Mouse (Mus musculus): ENCODE results near the gene Suclg2. TPM values are rescaled to one million over a fixed set of nuclear protein-coding genes. Genes with fewer than 3 reads are reported as not detected.

The Suclg2 gene
- 7.9 and 8.0 TPM in 2 replicates for total RNA-seq (2015; ENCODE audit: low replicate concordance)
- 9.5 and 37.1 TPM in 2 replicates for total RNA-seq (2017; ENCODE audit: low replicate concordance)

DNA sequence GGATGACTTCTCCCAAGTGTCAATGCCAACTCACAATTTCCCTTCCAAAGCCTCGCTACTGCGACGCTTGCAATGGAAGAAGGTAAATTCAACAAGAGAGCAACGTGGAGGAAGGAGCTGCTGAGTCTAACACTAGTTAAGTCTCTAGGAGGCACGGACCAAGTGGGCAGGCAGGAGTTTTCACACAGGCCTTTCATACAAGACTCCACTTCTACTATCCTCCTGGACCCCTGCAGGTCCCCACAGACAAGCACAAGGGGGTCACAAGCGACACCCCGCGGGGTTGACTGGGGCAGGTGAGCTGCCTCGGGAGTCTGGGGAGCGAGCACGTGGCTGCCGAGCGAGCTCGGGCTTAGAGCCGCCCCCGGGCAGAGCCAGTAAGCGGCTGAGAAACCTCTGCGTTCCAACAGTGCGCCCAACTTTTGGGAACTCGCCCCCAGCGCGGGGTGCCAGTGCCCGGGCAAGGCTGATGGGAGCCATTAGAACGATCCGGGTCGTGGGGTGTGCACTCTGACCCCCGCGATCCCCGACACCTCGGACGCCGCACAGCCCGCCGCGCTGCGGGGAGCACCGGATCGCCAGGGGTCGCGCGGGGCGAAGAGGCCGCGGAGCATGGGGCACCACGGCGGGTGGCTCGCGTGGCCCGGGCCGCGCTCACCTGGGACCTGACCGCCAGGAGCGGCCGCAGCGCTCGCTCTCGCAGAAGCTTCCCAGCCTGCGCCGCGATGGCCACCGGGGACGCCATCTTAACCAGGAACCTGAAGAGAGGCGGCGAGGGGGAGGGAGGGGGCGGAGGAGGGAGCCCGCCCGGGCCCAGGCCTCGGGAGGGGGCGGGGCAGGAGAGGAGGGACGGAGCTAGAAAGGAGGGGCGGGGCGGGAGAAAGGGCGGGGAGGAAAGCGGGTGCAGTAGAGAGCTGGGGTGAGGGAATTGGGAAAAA, at the start of gene Suclg2:
TSS of gene Suclg2 (minus strand) at position 770 of the 938 bp plus-strand sequence.
- peak; percentile 87 for ATAC-seq (replicated peaks; ENCODE audit: low FRiP score, poor library complexity, severe bottlenecking)

DNA sequence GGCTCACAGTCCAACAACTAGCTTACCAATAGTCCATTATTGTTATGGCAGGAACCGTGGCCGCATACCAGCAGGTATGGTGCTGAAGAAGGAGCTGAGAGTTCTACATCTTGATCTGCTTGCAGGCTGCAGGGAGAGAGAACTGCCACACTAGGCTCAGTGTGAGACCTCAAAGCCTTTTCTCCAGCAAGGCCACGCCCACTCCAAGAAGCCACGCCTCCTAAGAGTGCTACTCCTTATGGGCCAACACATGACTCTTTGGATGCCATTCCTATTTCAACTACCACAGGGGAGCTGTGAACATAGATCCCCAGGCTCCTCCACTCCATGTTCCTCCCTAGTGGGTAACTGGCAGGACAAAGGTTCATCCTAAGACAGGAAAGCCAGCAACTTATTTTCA, 48.0 kb upstream of the Suclg2 start:
- no peak for ATAC-seq (replicated peaks; ENCODE audit: low FRiP score, poor library complexity, severe bottlenecking)

DNA sequence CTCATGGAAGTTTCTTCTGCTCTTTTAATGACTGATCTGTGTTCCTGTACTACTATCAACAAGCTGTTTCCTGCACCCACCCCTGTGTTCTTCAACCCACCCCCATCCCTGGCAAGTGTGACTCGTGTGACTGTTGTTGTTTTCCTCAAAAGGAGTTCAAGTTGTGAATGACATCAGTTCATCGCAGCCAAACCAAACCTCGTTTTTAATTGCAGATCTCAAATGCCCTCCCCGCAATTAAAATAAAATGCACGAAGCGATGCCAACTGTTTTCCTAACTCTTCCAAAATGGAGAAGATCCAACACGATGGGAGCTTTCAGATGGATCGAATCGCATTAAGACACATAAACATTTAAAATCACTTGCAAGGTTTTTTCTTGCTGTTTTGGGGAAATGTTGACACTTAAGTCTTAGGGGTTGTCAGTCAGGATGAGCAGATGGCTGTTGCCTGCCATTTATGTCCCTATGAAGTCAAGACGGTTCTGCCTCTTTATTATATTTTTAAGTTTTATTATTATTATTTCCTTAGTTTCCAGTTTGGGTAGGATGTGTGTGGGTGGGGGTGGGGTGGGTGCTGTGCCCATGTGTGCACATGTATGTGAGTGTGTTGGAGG, 41.1 kb upstream of the Suclg2 start:
- no peak for ATAC-seq (replicated peaks; ENCODE audit: low FRiP score, poor library complexity, severe bottlenecking)

DNA sequence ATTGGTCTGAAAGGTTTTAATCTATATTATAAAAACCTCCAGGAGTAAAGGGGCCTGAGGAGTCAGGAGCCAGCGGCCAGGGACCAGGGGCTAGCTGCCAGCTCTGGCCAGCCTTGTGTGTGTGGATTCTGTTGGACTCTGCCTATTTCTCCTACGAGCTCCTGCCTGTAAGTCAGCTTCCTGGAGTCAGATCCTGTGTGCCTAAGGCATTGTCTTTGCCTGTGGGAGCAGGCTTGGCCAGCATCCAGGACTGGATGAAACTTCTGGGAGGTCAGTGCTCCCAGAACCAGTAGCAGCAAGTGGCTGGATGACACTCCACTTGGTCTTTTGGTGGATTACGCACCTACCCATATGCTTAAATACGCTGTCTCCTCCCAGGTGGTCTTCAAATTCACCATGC, 23.8 kb upstream of the Suclg2 start:
- ATAC-seq (replicated peaks; ENCODE audit: low FRiP score, poor library complexity, severe bottlenecking): no peak

DNA sequence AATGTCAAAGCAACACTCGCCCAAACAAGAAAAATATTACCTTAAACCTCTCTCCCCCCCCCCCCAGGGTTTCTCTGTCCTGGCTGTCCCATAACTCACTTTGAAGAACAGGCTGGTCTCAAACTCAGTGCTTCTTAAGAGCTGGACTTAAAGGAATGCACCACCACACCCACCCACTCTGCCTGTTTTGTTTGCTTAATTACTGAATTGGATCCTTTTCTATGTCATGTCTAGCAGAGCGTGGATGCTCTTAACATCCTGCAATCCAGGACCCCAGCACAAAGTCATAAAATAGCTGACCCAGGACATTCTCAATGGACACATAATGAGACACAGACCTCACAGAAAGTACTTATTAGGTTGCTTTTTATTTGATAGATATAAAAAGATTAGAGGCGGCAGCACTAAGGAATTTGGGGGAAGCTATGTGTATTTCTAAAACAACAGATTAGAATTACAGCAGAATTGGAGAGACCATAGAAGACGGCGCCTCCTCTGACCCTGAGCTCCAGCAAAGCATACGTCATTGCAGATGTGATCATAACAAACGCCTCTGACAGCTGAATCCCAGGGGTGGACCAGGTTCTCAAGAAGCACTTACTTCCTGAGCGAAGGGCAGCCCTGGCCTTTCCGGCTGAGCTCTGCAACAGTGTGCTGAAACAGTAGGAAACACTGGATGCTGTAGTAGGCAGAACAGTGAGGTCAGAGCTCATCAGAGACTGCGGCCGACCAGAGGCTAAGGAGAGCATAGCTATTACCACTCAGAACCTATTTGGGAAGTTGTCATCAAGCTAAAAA, 13.2 kb upstream of the Suclg2 start:
- ATAC-seq (replicated peaks; ENCODE audit: low FRiP score, poor library complexity, severe bottlenecking): no peak

DNA sequence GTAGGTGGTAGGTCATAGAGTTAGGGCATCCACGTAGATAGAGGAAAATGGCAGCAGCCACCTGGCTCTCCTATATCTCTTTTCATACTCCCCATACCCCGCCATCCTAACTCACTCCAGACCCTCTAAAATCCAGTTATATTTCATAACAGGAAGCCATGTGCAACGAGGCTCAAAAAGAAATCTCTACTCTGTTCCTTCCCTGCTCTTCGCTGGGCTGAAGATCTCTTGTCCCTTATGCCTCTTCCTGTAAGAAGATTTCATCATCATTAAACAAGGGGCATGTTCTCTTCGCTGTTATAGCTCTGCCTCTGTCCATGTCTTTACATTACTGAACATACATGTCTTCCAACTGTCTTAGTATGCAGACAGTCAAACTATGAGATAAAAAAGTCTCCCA, 10.8 kb upstream of the Suclg2 start:
- ATAC-seq (replicated peaks; ENCODE audit: low FRiP score, poor library complexity, severe bottlenecking): no peak

DNA sequence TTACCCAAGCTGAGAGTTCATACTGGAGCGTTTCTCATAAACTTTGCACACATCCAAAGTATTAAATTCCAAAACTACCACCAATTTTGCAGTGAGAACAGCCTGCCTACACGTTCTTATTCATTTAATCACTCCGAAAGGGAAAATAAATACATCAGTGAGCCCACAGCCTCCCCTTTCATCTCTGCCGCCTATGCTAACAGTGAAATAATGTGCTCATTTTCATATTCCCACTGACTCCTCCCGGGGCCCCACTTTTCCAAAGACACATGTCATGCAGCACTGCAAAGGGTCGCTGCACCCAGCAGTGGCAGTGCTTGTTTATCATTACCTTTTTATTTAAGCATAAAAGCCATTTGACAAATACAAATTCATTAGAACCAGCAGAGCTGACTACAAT, 6.7 kb upstream of the Suclg2 start:
- no peak for ATAC-seq (replicated peaks; ENCODE audit: low FRiP score, poor library complexity, severe bottlenecking)

DNA sequence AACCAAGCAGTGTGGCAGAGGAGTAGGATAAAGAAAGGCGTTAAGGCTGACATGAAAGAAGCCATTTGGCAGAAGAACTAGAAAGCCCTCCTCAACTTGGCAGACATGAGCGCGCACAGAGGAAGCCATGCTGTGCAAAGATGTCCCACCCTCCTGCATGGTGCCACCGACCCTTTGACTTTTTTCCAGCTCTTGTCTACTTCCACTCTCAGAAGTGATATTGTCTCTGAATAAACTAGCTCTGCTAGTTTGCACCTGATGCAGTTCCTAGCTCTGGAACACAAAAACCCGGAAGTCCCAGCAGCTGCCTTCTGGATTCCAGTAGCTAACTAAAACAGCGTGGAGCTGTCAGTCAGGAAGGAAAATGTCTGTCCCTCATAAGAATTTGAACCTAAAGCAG, 4.8 kb upstream of the Suclg2 start:
- ATAC-seq (replicated peaks; ENCODE audit: low FRiP score, poor library complexity, severe bottlenecking): no peak

DNA sequence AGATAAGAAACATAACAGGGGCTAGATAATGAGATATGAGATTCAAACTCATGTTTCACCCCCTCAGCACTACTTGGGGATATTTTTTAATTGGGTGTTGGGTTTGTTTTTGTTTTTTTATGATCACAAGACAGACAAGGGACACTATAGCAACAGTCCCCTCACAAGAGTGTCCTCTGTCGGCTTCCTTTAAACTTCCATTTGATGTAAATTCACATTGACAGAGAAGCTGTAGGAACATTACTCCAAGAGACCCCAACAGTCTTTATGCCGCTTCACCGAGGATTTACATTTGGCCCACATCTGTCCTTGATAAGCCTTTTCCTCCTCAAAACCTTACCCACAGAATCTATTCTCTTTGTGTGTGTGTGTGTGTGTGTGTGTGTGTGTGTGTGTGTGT, 1.2 kb upstream of the Suclg2 start:
- ATAC-seq (replicated peaks; ENCODE audit: low FRiP score, poor library complexity, severe bottlenecking): no peak

DNA sequence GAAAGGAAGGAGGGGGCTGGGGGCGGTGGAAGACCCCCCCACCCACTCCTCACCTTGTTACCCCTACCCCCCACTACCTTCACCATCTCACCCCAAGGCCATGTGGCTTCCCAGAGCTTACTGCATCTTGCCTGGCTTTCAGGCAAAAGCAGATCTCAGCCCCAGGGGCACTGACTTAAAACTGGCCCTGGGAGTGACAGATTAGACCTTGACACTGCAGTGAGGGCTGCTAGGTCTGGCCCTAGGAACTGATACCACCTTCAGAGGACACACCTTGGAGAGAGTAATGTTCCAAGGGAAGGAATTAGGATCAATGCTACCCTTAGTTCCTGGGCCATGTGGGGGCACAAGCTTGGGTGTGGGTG, 351 bp upstream of the Suclg2 start:
- no peak for ATAC-seq (replicated peaks; ENCODE audit: low FRiP score, poor library complexity, severe bottlenecking)

DNA sequence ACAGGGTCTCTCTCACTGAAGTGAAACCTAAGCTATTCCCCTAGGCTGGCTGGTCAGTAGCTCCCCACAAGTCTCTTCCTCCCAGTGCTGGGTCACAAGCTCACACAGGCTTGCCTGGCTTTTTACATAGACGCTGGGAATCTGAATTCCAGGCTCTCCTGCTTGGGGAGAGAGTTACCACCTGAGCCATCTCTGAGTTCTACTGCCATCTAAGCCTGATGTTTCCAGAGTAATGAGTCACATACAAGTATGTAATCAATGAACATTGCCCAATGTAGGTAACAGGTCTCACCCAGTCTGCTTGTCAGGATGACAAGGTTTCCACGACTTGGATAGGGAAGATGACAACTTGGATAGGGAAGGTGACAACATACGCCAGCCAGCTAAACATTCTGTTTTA, 1.5 kb downstream of the Suclg2 start:
- no peak for ATAC-seq (replicated peaks; ENCODE audit: low FRiP score, poor library complexity, severe bottlenecking)

DNA sequence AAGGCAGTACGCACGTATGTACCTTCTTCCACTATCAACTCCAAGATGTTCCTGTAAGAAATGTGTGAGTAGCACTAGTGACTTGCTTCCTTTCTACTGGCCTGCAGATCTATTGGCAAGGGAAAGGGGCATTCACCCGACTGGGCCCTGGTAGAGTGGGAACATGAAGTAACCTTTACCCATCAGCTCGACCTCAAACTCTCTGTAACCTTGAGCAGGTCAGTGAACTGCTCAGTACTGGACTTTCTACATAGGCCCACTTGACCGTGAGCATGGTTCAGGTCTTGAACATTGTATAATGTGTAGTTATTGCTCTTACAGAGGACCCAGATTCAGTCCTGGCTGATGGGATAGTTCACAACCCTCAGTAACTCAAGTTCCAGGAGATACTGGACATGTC, 2.1 kb downstream of the Suclg2 start:
- ATAC-seq (replicated peaks; ENCODE audit: low FRiP score, poor library complexity, severe bottlenecking): no peak

DNA sequence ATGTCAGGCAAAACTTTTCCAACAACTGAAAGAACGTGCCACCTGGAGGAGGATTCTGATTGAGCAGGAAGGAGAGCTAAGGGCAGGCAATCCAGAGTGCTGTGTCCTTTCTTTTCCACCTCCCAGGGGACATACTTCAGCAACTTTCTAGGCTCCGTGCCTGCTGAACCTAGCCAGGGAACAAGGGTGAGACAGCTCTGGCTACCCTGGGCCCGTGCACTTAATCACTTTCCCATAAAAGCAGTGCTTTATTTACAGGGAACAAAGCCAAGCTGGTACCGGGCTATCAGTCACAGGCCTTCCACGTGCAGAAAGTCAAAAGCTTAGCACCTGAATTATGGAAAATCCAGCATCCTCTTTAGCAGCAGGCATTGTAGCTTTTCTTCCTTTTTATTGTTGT, 5.4 kb downstream of the Suclg2 start:
- ATAC-seq (replicated peaks; ENCODE audit: low FRiP score, poor library complexity, severe bottlenecking): no peak

DNA sequence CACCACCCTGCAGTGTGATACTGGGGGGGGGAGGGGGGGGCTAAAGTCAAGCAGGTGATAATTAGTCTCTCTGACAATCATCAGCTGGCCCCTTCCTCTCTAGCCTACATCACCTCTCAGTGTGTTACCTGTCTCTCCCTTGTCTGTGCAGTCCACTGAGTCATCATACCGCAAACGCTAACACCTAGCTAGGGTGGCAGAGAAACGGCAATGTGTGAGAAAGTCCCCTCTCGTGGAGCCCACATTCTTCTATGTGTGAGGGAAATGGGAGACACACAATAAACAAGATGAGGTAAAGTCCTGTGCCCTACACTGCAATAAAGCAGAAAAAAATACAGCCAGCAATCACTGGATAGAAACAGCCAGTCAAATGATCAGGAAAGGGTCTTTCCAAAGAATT, 6.5 kb downstream of the Suclg2 start:
- ATAC-seq (replicated peaks; ENCODE audit: low FRiP score, poor library complexity, severe bottlenecking): no peak

DNA sequence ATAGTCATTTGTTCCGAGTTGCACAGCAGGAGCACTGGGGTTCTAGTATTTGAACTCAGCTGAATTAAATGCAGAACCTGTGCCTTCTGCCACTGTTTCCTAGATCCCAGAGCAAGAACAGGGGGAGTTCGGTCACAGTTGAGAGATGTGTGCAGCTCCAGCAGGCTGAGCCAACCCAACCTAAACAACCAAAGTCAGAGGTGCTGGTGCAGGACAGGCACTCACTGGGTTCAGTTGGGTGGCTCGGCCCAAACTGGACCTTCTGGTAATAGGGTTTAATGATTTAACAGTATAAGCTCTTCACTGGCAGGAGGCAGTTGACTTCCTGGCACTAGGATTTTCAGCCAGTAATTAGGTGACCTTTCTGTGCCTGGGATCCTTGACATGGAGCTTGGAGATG, 6.9 kb downstream of the Suclg2 start:
- no peak for ATAC-seq (replicated peaks; ENCODE audit: low FRiP score, poor library complexity, severe bottlenecking)

DNA sequence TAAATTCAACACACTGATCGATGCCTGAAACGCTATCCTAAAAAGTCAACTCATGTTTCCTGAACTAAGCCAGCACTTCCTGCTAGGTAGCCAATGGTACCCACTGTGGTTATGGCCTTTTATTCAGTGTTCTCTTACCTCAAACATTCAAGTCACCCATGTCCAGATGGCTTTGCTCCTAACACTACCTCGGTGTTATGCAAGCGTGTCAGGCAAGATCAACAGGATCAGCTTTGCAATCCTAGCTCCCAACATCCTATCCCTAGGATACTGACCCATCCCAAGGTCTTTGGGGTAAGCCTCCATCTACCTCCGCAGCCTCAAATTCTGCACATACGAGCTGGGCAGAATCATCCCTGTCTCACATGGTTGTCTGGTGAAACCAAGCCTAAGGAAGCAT, 7.7 kb downstream of the Suclg2 start:
- ATAC-seq (replicated peaks; ENCODE audit: low FRiP score, poor library complexity, severe bottlenecking): no peak

DNA sequence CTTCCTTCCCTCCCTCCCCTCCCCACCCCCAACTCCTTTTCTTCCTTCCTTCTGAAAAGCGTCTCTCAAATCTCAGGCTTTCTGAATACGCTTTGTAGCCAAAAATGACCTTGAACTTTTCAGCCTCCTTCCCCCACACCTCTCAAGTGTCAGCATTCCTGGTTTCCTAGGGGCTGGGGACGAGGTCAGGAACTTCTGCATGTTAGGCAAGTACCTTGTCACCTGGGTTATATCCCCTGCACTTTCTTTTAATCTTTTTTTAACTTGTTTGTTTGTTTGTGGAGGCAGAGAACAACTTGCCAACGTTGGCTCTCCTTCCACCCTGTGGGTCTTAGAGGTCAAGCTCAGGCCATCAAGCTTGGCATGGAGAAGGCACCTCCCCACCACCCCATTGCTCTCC, 9.1 kb downstream of the Suclg2 start:
- ATAC-seq (replicated peaks; ENCODE audit: low FRiP score, poor library complexity, severe bottlenecking): no peak

DNA sequence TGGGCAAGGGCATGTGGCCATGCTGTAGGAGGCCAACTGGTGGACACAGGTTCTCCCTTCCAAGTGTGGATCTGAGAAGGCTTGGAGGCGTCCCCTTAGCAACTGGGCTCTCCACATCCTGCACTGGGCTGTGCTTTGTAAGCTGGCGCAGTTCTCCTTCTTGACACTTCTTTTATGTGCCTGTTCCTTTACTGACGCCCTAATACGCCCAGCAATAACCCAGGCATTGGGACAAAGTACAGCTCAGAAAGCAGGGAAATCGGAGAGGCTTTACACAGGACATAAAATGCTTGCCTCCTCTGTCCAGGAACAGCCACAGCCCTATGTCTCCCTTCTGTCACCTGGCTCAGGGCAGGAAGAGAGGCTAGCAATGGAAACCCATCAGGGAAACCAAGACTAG, 9.5 kb downstream of the Suclg2 start:
- no peak for ATAC-seq (replicated peaks; ENCODE audit: low FRiP score, poor library complexity, severe bottlenecking)

DNA sequence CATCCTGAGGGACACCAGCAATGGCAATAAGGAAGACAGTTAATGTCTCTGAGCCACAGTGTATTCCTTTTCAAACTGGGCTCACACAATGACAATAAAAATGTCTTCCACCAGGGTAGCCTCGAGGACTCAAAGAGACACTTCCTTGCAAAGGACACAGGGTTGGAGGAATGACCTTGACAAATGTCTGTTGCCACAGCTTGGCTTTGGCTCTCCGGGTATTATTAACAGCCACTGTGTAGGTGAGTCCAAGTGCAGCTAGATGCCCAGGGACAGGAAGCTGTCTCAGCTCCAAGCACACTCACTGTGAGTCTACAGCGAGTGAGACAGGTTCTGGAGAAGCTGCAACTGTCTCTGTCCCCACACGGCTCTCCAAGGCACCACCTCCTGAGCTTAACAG, 14.0 kb downstream of the Suclg2 start:
- no peak for ATAC-seq (replicated peaks; ENCODE audit: low FRiP score, poor library complexity, severe bottlenecking)

DNA sequence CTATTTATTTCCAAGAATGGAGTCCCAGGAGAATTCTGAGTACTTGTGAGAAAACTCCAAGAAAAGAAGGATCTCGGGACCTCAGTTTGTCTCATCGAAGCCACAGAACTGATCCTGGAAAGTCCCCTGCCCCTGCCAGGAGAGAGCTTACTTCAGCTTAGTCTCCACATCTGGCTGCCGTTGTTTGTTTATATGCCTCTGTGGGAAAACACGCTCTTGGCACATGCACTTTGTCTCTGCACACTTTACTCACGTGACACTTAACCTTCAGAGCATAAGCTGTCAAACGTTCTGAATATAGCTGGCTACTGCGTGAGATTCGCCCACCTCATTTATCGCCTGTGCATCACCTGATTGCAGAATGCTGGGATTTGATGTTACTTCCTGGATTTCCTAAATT, 16.4 kb downstream of the Suclg2 start:
- ATAC-seq (replicated peaks; ENCODE audit: low FRiP score, poor library complexity, severe bottlenecking): no peak

DNA sequence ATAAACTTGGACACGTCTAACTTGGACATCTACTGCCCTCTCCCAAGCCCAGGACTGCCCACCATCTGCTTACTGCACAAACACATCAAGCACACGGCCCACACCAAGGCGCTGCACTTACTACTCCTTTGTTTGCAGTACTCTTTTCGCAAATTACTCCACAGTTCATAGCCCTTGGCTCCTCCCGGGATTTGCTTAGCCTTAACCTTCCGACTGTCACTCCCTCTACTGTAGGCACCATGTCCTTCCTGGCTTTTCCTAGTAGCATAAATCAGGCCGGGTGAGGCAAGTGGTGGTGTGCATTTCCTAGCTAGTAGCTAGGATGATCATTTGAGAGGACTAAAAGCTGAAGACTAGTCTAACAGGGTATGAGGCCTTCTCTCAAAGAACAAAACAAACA, 16.8 kb downstream of the Suclg2 start:
- ATAC-seq (replicated peaks; ENCODE audit: low FRiP score, poor library complexity, severe bottlenecking): no peak

All from erythroid progenitor cell, adult 5-6 weeks (primary cell).